Mouse (Mus musculus) heart, adult 11 months (tissue): ENCODE data around the gene Gsdma2.
"Not testable (repeated sequence)": the region's sequence is repeated elsewhere in the genome, so short reads cannot be mapped to it uniquely, and the experiment has no call there.

Experiments used
- DNase-seq: peaks from one replicate; pipeline ENCODE4 v3.0.0; 2022

The Gsdma2 gene

GRCm38 (mm10) chr11:98671284-98671815 lies 24.8 kb downstream of the Gsdma2 start:
- DNase-seq, result no peak

GRCm38 (mm10) chr11:98671857-98672256 lies 25.3 kb downstream of the Gsdma2 start:
- no peak for DNase-seq

DNA sequence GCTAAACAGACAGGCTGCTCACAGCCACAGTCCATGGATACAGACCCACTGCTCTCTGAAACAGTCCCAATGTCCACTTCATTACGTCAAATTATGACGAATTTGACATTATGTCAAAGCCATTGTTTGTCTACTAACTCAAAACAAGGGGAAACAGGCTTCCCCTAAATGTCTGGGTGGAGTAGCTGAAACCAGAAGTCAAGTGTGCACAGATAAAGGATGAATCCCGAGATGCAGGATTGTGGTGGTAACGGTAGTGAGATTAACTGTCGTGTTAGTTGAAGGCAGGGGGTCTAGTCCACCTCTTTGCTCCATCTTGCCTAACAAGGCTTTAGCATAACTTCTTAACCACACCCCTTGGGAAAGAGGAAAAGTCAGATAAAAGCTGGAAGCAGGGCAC lies 25.9 kb downstream of the Gsdma2 start:
- DNase-seq, result no peak

- DNase-seq, result peak; percentile 93
Measured at GRCm38 (mm10) chr11:98673136-98673535, 26.6 kb downstream of the Gsdma2 start.

- DNase-seq, result no peak
Measured at GRCm38 (mm10) chr11:98675829-98676363, 29.3 kb downstream of the Gsdma2 start.

- no peak for DNase-seq
Measured at GRCm38 (mm10) chr11:98680023-98680422, 33.5 kb downstream of the Gsdma2 start.

- not testable (repeated sequence) for DNase-seq
Measured at GRCm38 (mm10) chr11:98680595-98680994, 34.0 kb downstream of the Gsdma2 start.

GRCm38 (mm10) chr11:98681186-98681585 lies 34.6 kb downstream of the Gsdma2 start:
- DNase-seq, result no peak

- peak; percentile 99 for DNase-seq
Measured at GRCm38 (mm10) chr11:98681786-98682745, 35.5 kb downstream of the Gsdma2 start, which contains the start of gene Psmd3. Psmd3 (plus strand) TSS chr11:98682554.

DNA sequence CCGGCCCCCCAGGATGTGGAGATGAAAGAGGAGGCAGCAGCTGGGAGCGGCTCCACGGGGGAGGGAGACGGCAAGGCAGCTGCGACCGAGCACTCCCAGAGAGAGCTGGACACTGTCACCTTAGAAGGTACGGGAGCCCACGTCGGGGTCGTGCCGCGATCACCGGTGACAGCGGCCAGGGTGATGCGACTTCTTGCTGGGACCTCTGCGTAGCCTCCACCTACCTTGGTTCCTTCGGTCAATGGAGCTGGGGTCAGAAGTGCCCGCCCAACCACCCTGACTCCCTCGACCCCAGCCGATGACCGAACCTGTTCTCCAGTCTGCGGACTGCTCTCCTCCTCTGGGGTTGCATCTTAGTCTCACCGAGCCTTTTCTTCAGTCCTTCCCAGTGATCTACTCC lies 36.3 kb downstream of the Gsdma2 start:
- DNase-seq, result no peak

GRCm38 (mm10) chr11:98685642-98686041 lies 39.1 kb downstream of the Gsdma2 start:
- no peak for DNase-seq

- DNase-seq, result no peak
Measured at GRCm38 (mm10) chr11:98686976-98687375, 40.4 kb downstream of the Gsdma2 start.

DNA sequence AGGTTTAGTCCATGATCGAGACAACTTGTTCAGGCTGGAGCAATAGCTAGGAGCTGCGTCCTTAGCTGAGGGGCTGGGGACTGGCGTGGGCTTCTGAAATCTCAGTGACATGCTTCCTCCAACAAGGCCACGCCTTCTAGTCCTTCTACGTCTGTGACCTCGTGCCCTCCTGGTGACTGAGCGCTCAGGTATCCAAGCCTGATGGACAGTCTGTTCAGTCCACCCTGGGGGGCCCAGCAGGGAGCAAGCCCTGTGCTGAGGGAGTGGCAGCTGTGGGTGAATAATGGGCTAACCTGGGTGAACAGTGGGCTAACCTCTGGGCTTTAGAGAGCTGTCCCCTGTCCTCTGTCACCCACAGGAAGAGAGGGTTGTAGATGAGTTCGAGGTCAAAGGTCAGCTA lies 41.5 kb downstream of the Gsdma2 start:
- DNase-seq, result no peak

DNA sequence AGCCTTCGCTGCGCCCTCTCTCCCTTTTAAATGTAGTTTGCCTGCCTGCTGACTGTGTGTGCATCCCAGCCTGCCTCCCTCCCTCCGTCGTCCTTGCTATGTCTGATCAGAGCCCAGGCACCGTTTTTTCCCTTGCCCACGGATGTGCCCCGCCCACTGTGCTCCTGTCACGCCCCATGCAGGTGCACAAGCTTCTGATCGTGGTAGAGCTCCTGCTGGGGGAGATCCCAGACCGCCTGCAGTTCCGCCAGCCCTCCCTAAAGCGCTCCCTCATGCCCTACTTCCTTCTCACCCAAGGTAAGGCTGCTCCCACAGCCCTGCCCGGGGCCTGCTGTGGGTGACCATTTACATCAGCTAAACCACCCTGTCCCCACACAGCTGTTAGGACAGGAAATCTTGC lies 46.6 kb downstream of the Gsdma2 start:
- DNase-seq, result peak; percentile 92

- DNase-seq, result peak; percentile 90
Measured at GRCm38 (mm10) chr11:98693746-98694145, 47.2 kb downstream of the Gsdma2 start.

- DNase-seq, result peak; percentile 83
Measured at GRCm38 (mm10) chr11:98694301-98694700, 47.7 kb downstream of the Gsdma2 start.

- DNase-seq, result no peak
Measured at GRCm38 (mm10) chr11:98695408-98695807, 48.8 kb downstream of the Gsdma2 start.

DNA sequence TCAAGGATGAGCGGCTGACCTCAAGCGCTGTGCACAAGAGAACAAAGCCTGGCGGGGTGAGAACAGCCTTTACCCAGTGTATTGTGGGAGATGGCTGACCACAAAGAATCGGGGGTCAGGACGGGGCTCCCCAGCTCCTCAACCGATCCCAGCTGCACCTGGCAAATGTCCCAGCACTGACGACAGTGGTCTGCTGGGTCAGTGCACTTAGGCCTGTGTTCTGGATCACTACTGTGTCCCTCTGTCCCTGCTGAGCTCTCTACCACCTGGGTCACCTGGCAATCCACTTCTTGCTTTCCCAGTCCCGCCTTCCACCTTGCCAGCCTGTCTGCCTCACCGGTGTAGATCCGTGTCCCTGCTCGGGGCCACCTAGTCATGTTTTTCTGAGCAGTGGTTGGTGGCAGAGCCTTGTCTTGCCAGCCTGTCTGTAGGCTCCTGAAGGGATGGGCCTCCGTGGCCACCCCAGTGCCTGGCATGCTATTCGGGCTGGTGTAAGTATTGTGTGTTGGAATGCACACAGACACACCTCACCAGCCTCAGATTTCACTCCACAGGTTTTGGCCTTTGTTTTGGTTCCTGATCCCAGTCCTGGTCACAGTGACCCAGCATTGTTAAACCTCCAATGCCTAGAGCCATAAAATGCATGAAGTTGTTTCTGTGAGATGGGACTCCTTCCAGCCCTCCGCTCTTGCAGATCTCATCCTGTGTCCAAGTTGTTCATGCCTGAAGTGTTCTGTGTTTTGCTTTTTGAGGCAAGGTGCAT lies 50.1 kb downstream of the Gsdma2 start:
- no peak for DNase-seq

GRCm38 (mm10) chr11:98697225-98697624 lies 50.7 kb downstream of the Gsdma2 start:
- peak; percentile 84 for DNase-seq

- peak; percentile 92 for DNase-seq
Measured at GRCm38 (mm10) chr11:98698849-98699640, 52.5 kb downstream of the Gsdma2 start.

- DNase-seq, result peak; percentile 97
Measured at GRCm38 (mm10) chr11:98699911-98700310, 53.4 kb downstream of the Gsdma2 start.

DNA sequence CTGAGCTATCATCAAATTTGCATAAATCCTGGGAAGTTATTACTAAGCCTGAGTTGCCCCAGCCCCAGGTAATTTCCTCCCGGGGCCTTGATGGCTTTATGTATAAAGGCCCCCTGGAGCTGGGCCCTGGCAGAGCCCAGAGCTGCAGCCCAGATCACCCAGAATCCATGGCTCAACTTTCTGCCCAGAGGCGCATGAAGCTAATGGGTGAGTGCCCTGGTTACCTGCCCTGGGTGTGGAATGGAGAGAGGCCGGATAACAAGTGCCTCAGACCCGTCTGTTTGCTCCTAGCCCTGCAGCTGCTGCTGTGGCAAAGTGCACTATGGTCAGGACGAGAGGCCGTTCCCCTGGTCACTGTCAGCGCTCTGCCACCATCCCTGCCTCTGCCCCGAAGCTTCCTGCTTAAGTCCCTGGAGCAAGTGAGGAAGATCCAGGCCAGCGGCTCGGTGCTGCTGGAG lies 54.7 kb downstream of the Gsdma2 start, which contains the start of gene Csf3:
Gene Csf3 (plus strand): TSS at position 51 of the 458 bp plus-strand sequence.
- DNase-seq, result peak; percentile 91
